Mouse (Mus musculus) leukemia stem cell, adult 10-12 weeks (primary cell): ENCODE measurements around the gene Gm20708. TPM values are rescaled to one million over a fixed set of nuclear protein-coding genes. Genes with fewer than 3 reads are reported as not detected.

Experiments used
- polyA plus RNA-seq: library from polyadenylated mRNA; stranded (reverse); fragments of >175 nt; gene quantifications from 2 replicates; pipeline ENCODE4 v1.2.3, GENCODE M21; 2012; ENCODE audit warnings: low replicate concordance

Gene Gm20708
- 0.69 and 2.2 TPM in 2 replicates for polyA plus RNA-seq

GRCm38 (mm10) chr11:117809407-117810311, at the start of gene Gm20708, which contains the start of gene Syngr2:
Gm20708 (plus strand) TSS chr11:117809668.
Syngr2 (plus strand) TSS chr11:117809668.

GRCm38 (mm10) chr11:117781993-117782704, 27.3 kb upstream of the Gm20708 start, which contains the start of the genes Tmc8 and Tmc6:
Tmc8 (plus strand) TSS chr11:117782076.
Tmc6 (minus strand) TSS chr11:117782198.

GRCm38 (mm10) chr11:117797511-117798159, 11.8 kb upstream of the Gm20708 start, which contains the start of gene 6030468B19Rik:
6030468B19Rik (plus strand) TSS chr11:117797660.

GRCm38 (mm10) chr11:117825333-117826101, 16.0 kb downstream of the Gm20708 start, which contains the start of the genes Afmid and Tk1:
Afmid (plus strand) TSS chr11:117825924.
Tk1 (minus strand) TSS chr11:117826092.

GRCm38 (mm10) chr11:117848985-117849671, 39.7 kb downstream of the Gm20708 start, which contains the start of gene Birc5:
Birc5 (plus strand) TSS chr11:117849251.

GRCm38 (mm10) chr11:117860601-117861000, 51.1 kb downstream of the Gm20708 start, which contains the start of gene Tmem235:
Tmem235 (plus strand) TSS chr11:117860752.

GRCm38 (mm10) chr11:117872861-117873608, 63.6 kb downstream of the Gm20708 start, which contains the start of gene Tha1:
Tha1 (minus strand) TSS chr11:117873481.

Other genes with a start within 250 kb of the Gm20708 start
- gene Tnrc6c, start 155.4 kb upstream of the Gm20708 start, polyA plus RNA-seq = 26.4 and 31.1 TPM in 2 replicates
- 398 and 573 TPM in 2 replicates for gene Tmc8, start 27.6 kb upstream of the Gm20708 start, polyA plus RNA-seq
- gene Tmc6, start 27.5 kb upstream of the Gm20708 start, polyA plus RNA-seq = 153 and 298 TPM in 2 replicates
- gene 6030468B19Rik, start 12.0 kb upstream of the Gm20708 start, polyA plus RNA-seq = 66.8 and 105 TPM in 2 replicates
- gene Syngr2, start within 50 bp of the Gm20708 start, polyA plus RNA-seq = 152 and 162 TPM in 2 replicates
- gene Afmid, start 16.3 kb downstream of the Gm20708 start, polyA plus RNA-seq = 2.8 and 18.0 TPM in 2 replicates
- gene Tk1, start 16.4 kb downstream of the Gm20708 start, polyA plus RNA-seq = 50.5 and 122 TPM in 2 replicates
- 28.6 and 111 TPM in 2 replicates for gene Birc5, start 39.6 kb downstream of the Gm20708 start, polyA plus RNA-seq
- 0.09 TPM in 1 of 2 replicates, not detected in the other for gene Tmem235, start 51.1 kb downstream of the Gm20708 start, polyA plus RNA-seq
- gene Tha1, start 63.8 kb downstream of the Gm20708 start, polyA plus RNA-seq = 3.1 TPM in 2 replicates
- gene Socs3, start 160.4 kb downstream of the Gm20708 start, polyA plus RNA-seq = 47.9 and 48.7 TPM in 2 replicates
- 28.3 and 38.8 TPM in 2 replicates for gene Pgs1, start 176.6 kb downstream of the Gm20708 start, polyA plus RNA-seq